Mouse (Mus musculus): Measurements from ENCODE around the gene Tnik. TPM values are rescaled to one million over a fixed set of nuclear protein-coding genes. Genes with fewer than 3 reads are reported as not detected.

Tnik gene
- polyA plus RNA-seq, 1 experiment from 2014 or later, result 1.9 TPM

GRCm38 (mm10) chr3:28554934-28555333, 291.9 kb downstream of the Tnik start:
- no peaks in the 10 kb centered on the region for H3K36me3 ChIP-seq (replicated peaks)
- no peaks in the 10 kb centered on the region for H3K9me3 ChIP-seq (replicated peaks)
- no peak overlapping the region for H3K4me3 ChIP-seq (replicated peaks)
- WGBS (ENCODE audit: insufficient replicate concordance), result 71% methylated on average over 9 of the region's 9 CpGs
- no peak overlapping the region for H3K4me2 ChIP-seq
- no peak for ATAC-seq (ENCODE audit: insufficient read depth)
- no peaks in the 10 kb centered on the region for H3K27me3 ChIP-seq
- H3K9ac ChIP-seq, result no peak overlapping the region
- no peak overlapping the region for H3K27ac ChIP-seq (replicated peaks)
- H3K4me1 ChIP-seq (replicated peaks), result no peaks in the 10 kb centered on the region

GRCm38 (mm10) chr3:28555795-28556570, 293.0 kb downstream of the Tnik start:
- H3K4me3 ChIP-seq (replicated peaks), result no peak overlapping the region
- no peak overlapping the region for H3K9ac ChIP-seq
- H3K27ac ChIP-seq (replicated peaks), result no peak overlapping the region
- no peak for ATAC-seq (ENCODE audit: insufficient read depth)
- no peaks in the 10 kb centered on the region for H3K9me3 ChIP-seq (replicated peaks)
- H3K4me2 ChIP-seq, result no peak overlapping the region
- H3K4me1 ChIP-seq (replicated peaks), result no peaks in the 10 kb centered on the region
- H3K36me3 ChIP-seq (replicated peaks), result no peaks in the 10 kb centered on the region
- WGBS (ENCODE audit: insufficient replicate concordance), result 59% methylated on average over 7 of the region's 7 CpGs
- H3K27me3 ChIP-seq, result no peaks in the 10 kb centered on the region

GRCm38 (mm10) chr3:28558328-28558871, 295.4 kb downstream of the Tnik start:
- Histone ChIP-seq H3K4me1 (replicated peaks) (no peaks in the 10 kb centered on the region), H3K4me3 (replicated peaks) (no peak overlapping the region), H3K27me3 (no peaks in the 10 kb centered on the region), H3K9ac (no peak overlapping the region), H3K36me3 (replicated peaks) (no peaks in the 10 kb centered on the region), H3K4me2 (no peak overlapping the region), H3K9me3 (replicated peaks) (no peaks in the 10 kb centered on the region), H3K27ac (replicated peaks) (no peak overlapping the region)
- WGBS (ENCODE audit: insufficient replicate concordance), result 31% methylated on average over 4 of the region's 4 CpGs
- ATAC-seq (ENCODE audit: insufficient read depth), result no peak

GRCm38 (mm10) chr3:28561408-28561807, 298.4 kb downstream of the Tnik start:
- Histone ChIP-seq H3K4me1 (replicated peaks) (no peaks in the 10 kb centered on the region), H3K27me3 (no peaks in the 10 kb centered on the region), H3K27ac (replicated peaks) (no peak overlapping the region), H3K4me3 (replicated peaks) (no peak overlapping the region), H3K36me3 (replicated peaks) (no peaks in the 10 kb centered on the region), H3K9ac (no peak overlapping the region), H3K4me2 (no peak overlapping the region), H3K9me3 (replicated peaks) (no peaks in the 10 kb centered on the region)
- ATAC-seq (ENCODE audit: insufficient read depth), result no peak
- 49% methylated on average over 4 of the region's 4 CpGs for WGBS (ENCODE audit: insufficient replicate concordance)

GRCm38 (mm10) chr3:28562612-28563332, 299.8 kb downstream of the Tnik start:
- H3K4me2 ChIP-seq, result no peak overlapping the region
- no peak overlapping the region for H3K27ac ChIP-seq (replicated peaks)
- H3K9ac ChIP-seq, result no peak overlapping the region
- ATAC-seq (ENCODE audit: insufficient read depth), result no peak
- H3K4me1 ChIP-seq (replicated peaks), result no peaks in the 10 kb centered on the region
- no peak overlapping the region for H3K4me3 ChIP-seq (replicated peaks)
- 52% methylated on average over 10 of the region's 10 CpGs for WGBS (ENCODE audit: insufficient replicate concordance)
- no peaks in the 10 kb centered on the region for H3K27me3 ChIP-seq
- H3K36me3 ChIP-seq (replicated peaks), result no peaks in the 10 kb centered on the region
- H3K9me3 ChIP-seq (replicated peaks), result no peaks in the 10 kb centered on the region

- H3K36me3 ChIP-seq (replicated peaks), result no peaks in the 10 kb centered on the region
- 53% methylated on average over 12 of the region's 12 CpGs for WGBS (ENCODE audit: insufficient replicate concordance)
- H3K4me3 ChIP-seq (replicated peaks), result no peak overlapping the region
- no peaks in the 10 kb centered on the region for H3K9me3 ChIP-seq (replicated peaks)
- H3K27ac ChIP-seq (replicated peaks), result no peak overlapping the region
- ATAC-seq (ENCODE audit: insufficient read depth), result no peak
- no peaks in the 10 kb centered on the region for H3K4me1 ChIP-seq (replicated peaks)
- no peak overlapping the region for H3K9ac ChIP-seq
- H3K27me3 ChIP-seq, result no peaks in the 10 kb centered on the region
- H3K4me2 ChIP-seq, result no peak overlapping the region
These were observed 301.6 kb downstream of the Tnik start for GRCm38 (mm10) chr3:28564370-28565357.

GRCm38 (mm10) chr3:28577301-28577700, 314.3 kb downstream of the Tnik start:
- 73% methylated on average over 15 of the region's 15 CpGs for WGBS (ENCODE audit: insufficient replicate concordance)
- Histone ChIP-seq H3K27me3 (no peaks in the 10 kb centered on the region), H3K4me2 (no peak overlapping the region), H3K27ac (replicated peaks) (no peak overlapping the region), H3K4me1 (replicated peaks) (no peaks in the 10 kb centered on the region), H3K4me3 (replicated peaks) (no peak overlapping the region), H3K9ac (no peak overlapping the region), H3K36me3 (replicated peaks) (no peaks in the 10 kb centered on the region), H3K9me3 (replicated peaks) (no peaks in the 10 kb centered on the region)
- no peak for ATAC-seq (ENCODE audit: insufficient read depth)

GRCm38 (mm10) chr3:28578950-28579615, 316.1 kb downstream of the Tnik start:
- 79% methylated on average over 18 of the region's 18 CpGs for WGBS (ENCODE audit: insufficient replicate concordance)
- H3K9me3 ChIP-seq (replicated peaks), result no peaks in the 10 kb centered on the region
- H3K4me1 ChIP-seq (replicated peaks), result no peaks in the 10 kb centered on the region
- H3K4me2 ChIP-seq, result no peak overlapping the region
- no peak overlapping the region for H3K9ac ChIP-seq
- H3K27me3 ChIP-seq, result no peaks in the 10 kb centered on the region
- no peaks in the 10 kb centered on the region for H3K36me3 ChIP-seq (replicated peaks)
- H3K4me3 ChIP-seq (replicated peaks), result no peak overlapping the region
- no peak overlapping the region for H3K27ac ChIP-seq (replicated peaks)
- ATAC-seq (ENCODE audit: insufficient read depth), result no peak

- Histone ChIP-seq H3K27me3 (no peaks in the 10 kb centered on the region), H3K9me3 (replicated peaks) (no peaks in the 10 kb centered on the region), H3K4me1 (replicated peaks) (no peaks in the 10 kb centered on the region), H3K4me3 (replicated peaks) (no peak overlapping the region), H3K36me3 (replicated peaks) (no peaks in the 10 kb centered on the region), H3K27ac (replicated peaks) (no peak overlapping the region), H3K9ac (no peak overlapping the region), H3K4me2 (no peak overlapping the region)
- 59% methylated on average over 9 of the region's 9 CpGs for WGBS (ENCODE audit: insufficient replicate concordance)
- no peak for ATAC-seq (ENCODE audit: insufficient read depth)
These were observed 322.9 kb downstream of the Tnik start for GRCm38 (mm10) chr3:28585750-28586465.

GRCm38 (mm10) chr3:28587808-28588207, 324.8 kb downstream of the Tnik start:
- no peaks in the 10 kb centered on the region for H3K36me3 ChIP-seq (replicated peaks)
- ATAC-seq (ENCODE audit: insufficient read depth), result no peak
- H3K4me2 ChIP-seq, result no peak overlapping the region
- H3K4me1 ChIP-seq (replicated peaks), result no peaks in the 10 kb centered on the region
- no peak overlapping the region for H3K27ac ChIP-seq (replicated peaks)
- H3K4me3 ChIP-seq (replicated peaks), result no peak overlapping the region
- H3K9me3 ChIP-seq (replicated peaks), result no peaks in the 10 kb centered on the region
- no peak overlapping the region for H3K9ac ChIP-seq
- no peaks in the 10 kb centered on the region for H3K27me3 ChIP-seq
- 70% methylated on average over 5 of the region's 5 CpGs for WGBS (ENCODE audit: insufficient replicate concordance)

Data from liver, embryonic 15.5 days (tissue).